Mouse (Mus musculus) spleen, adult 2 months (tissue): ENCODE measurements around the gene Kdelr1.

Source experiments
- CTCF ChIP-seq: fragments of 200-500 bp; IDR thresholded peaks from 2 replicates; pipeline ENCODE4 v1.5.1; 2011; ENCODE audit warnings: mild to moderate bottlenecking, inconsistent platforms; ENCODE audit not compliant: insufficient read depth, insufficient read length, insufficient replicate concordance; ENCODE audit errors: extremely low read depth
- POLR2A ChIP-seq: fragments of 200-500 bp; IDR thresholded peaks from 2 replicates; pipeline ENCODE4 v1.6.1; 2011; ENCODE audit warnings: low read depth, low read length, inconsistent platforms

- no peak for TF ChIP-seq POLR2A
- no peak for TF ChIP-seq CTCF
Measured at GRCm38 (mm10) chr7:45833148-45833790, 39.3 kb upstream of the Kdelr1 start.
